Mouse (Mus musculus): Measurements from ENCODE around the gene Itpkb. TPM values are rescaled to one million over a fixed set of nuclear protein-coding genes. Genes with fewer than 3 reads are reported as not detected.

The Itpkb gene
- polyA plus RNA-seq, 1 experiment from 2014 or later, result 6.8 TPM

GRCm38 (mm10) chr1:180312286-180312685, 18.0 kb upstream of the Itpkb start:
- no peak overlapping the region for H3K27ac ChIP-seq
- ATAC-seq (replicated peaks; ENCODE audit: low FRiP score, low read depth) (no peak), DNase-seq (ENCODE audit: low spot score) (no peak)
- no peak overlapping the region for H3K9ac ChIP-seq (ENCODE audit: low read depth, low read length)
- H3K27me3 ChIP-seq (ENCODE audit: insufficient read depth, low read length), result no peaks in the 10 kb centered on the region
- H3K4me2 ChIP-seq (ENCODE audit: low read length), result no peak overlapping the region
- 63% methylated on average over 6 of the region's 6 CpGs for WGBS
- no peaks in the 10 kb centered on the region for H3K36me3 ChIP-seq (ENCODE audit: insufficient read depth, low read length)
- TF ChIP-seq CTCF (IDR thresholded peaks at IDR 0.05; ENCODE audit: low read depth), result no peak
- no peaks in the 10 kb centered on the region for H3K9me3 ChIP-seq (replicated peaks; ENCODE audit: low read length)
- no peak overlapping the region for H3K4me3 ChIP-seq (replicated peaks; ENCODE audit: low read depth, low read length)
- peaks cover 11% of the 10 kb centered on the region; the same call in 1 of the 2 replicates for H3K4me1 ChIP-seq (replicated peaks; ENCODE audit: insufficient read depth, low read length)

- no peak overlapping the region for H3K27ac ChIP-seq
- no peak overlapping the region for H3K4me2 ChIP-seq (ENCODE audit: low read length)
- TF ChIP-seq CTCF (IDR thresholded peaks at IDR 0.05; ENCODE audit: low read depth), result no peak
- no peak for ATAC-seq (replicated peaks; ENCODE audit: low FRiP score, low read depth)
- peaks cover 8% of the 10 kb centered on the region; the same call in 1 of the 2 replicates for H3K4me1 ChIP-seq (replicated peaks; ENCODE audit: insufficient read depth, low read length)
- H3K4me3 ChIP-seq (replicated peaks; ENCODE audit: low read depth, low read length), result no peak overlapping the region
- no peaks in the 10 kb centered on the region for H3K36me3 ChIP-seq (ENCODE audit: insufficient read depth, low read length)
- no peak overlapping the region for H3K9ac ChIP-seq (ENCODE audit: low read depth, low read length)
- WGBS, result 46% methylated on average over 6 of the region's 6 CpGs
- H3K9me3 ChIP-seq (replicated peaks; ENCODE audit: low read length), result no peaks in the 10 kb centered on the region
- DNase-seq (ENCODE audit: low spot score), result peak; percentile 58
- no peaks in the 10 kb centered on the region for H3K27me3 ChIP-seq (ENCODE audit: insufficient read depth, low read length)
These were observed 17.4 kb upstream of the Itpkb start for GRCm38 (mm10) chr1:180312792-180313311.

- H3K4me3 ChIP-seq (replicated peaks; ENCODE audit: low read depth, low read length), result peak overlapping the region; percentile 15; the same call in 1 of the 2 replicates
- 18% methylated on average over 20 of the region's 20 CpGs for WGBS
- no peaks in the 10 kb centered on the region for H3K27me3 ChIP-seq (ENCODE audit: insufficient read depth, low read length)
- no peak for TF ChIP-seq CTCF (IDR thresholded peaks at IDR 0.05; ENCODE audit: low read depth)
- H3K4me2 ChIP-seq (ENCODE audit: low read length), result peak overlapping the region; percentile 43
- H3K36me3 ChIP-seq (ENCODE audit: insufficient read depth, low read length), result no peaks in the 10 kb centered on the region
- peaks cover 8% of the 10 kb centered on the region; the same call in 1 of the 2 replicates for H3K4me1 ChIP-seq (replicated peaks; ENCODE audit: insufficient read depth, low read length)
- ATAC-seq (replicated peaks; ENCODE audit: low FRiP score, low read depth) (peak; percentile 57; the same call in 1 of the 2 replicates), DNase-seq (ENCODE audit: low spot score) (peak; percentile 50)
- H3K9ac ChIP-seq (ENCODE audit: low read depth, low read length), result no peak overlapping the region
- no peak overlapping the region for H3K27ac ChIP-seq
- no peaks in the 10 kb centered on the region for H3K9me3 ChIP-seq (replicated peaks; ENCODE audit: low read length)
These were observed 16.5 kb upstream of the Itpkb start for GRCm38 (mm10) chr1:180313517-180314440.

- H3K4me3 ChIP-seq (replicated peaks; ENCODE audit: low read depth, low read length), result no peak overlapping the region
- H3K36me3 ChIP-seq (ENCODE audit: insufficient read depth, low read length), result no peaks in the 10 kb centered on the region
- no peak for TF ChIP-seq CTCF (IDR thresholded peaks at IDR 0.05; ENCODE audit: low read depth)
- DNase-seq (ENCODE audit: low spot score) (no peak), ATAC-seq (replicated peaks; ENCODE audit: low FRiP score, low read depth) (no peak)
- WGBS, result 67% methylated on average over 11 of the region's 11 CpGs
- H3K9ac ChIP-seq (ENCODE audit: low read depth, low read length), result no peak overlapping the region
- no peak overlapping the region for H3K27ac ChIP-seq
- H3K4me1 ChIP-seq (replicated peaks; ENCODE audit: insufficient read depth, low read length), result peaks cover 8% of the 10 kb centered on the region; the same call in 1 of the 2 replicates
- no peaks in the 10 kb centered on the region for H3K9me3 ChIP-seq (replicated peaks; ENCODE audit: low read length)
- no peaks in the 10 kb centered on the region for H3K27me3 ChIP-seq (ENCODE audit: insufficient read depth, low read length)
- no peak overlapping the region for H3K4me2 ChIP-seq (ENCODE audit: low read length)
These were observed 15.6 kb upstream of the Itpkb start for GRCm38 (mm10) chr1:180314641-180315040.

GRCm38 (mm10) chr1:180315127-180315526, 15.2 kb upstream of the Itpkb start:
- no peak for TF ChIP-seq CTCF (IDR thresholded peaks at IDR 0.05; ENCODE audit: low read depth)
- ATAC-seq (replicated peaks; ENCODE audit: low FRiP score, low read depth), result no peak
- no peaks in the 10 kb centered on the region for H3K9me3 ChIP-seq (replicated peaks; ENCODE audit: low read length)
- no peak overlapping the region for H3K4me2 ChIP-seq (ENCODE audit: low read length)
- H3K4me1 ChIP-seq (replicated peaks; ENCODE audit: insufficient read depth, low read length), result peaks cover 8% of the 10 kb centered on the region; the same call in 1 of the 2 replicates
- H3K27me3 ChIP-seq (ENCODE audit: insufficient read depth, low read length), result no peaks in the 10 kb centered on the region
- H3K4me3 ChIP-seq (replicated peaks; ENCODE audit: low read depth, low read length), result no peak overlapping the region
- peak; percentile 36 for DNase-seq (ENCODE audit: low spot score)
- 78% methylated on average over 3 of the region's 3 CpGs for WGBS
- no peak overlapping the region for H3K27ac ChIP-seq
- H3K9ac ChIP-seq (ENCODE audit: low read depth, low read length), result no peak overlapping the region
- H3K36me3 ChIP-seq (ENCODE audit: insufficient read depth, low read length), result no peaks in the 10 kb centered on the region

GRCm38 (mm10) chr1:180317450-180317849, 12.8 kb upstream of the Itpkb start:
- ATAC-seq (replicated peaks; ENCODE audit: low FRiP score, low read depth) (no peak), DNase-seq (ENCODE audit: low spot score) (no peak)
- TF ChIP-seq CTCF (IDR thresholded peaks at IDR 0.05; ENCODE audit: low read depth), result no peak
- Histone ChIP-seq H3K36me3 (ENCODE audit: insufficient read depth, low read length) (no peaks in the 10 kb centered on the region), H3K4me1 (replicated peaks; ENCODE audit: insufficient read depth, low read length) (peaks cover 8% of the 10 kb centered on the region; the same call in 1 of the 2 replicates), H3K9ac (ENCODE audit: low read depth, low read length) (no peak overlapping the region), H3K4me2 (ENCODE audit: low read length) (no peak overlapping the region), H3K27ac (no peak overlapping the region), H3K9me3 (replicated peaks; ENCODE audit: low read length) (no peaks in the 10 kb centered on the region), H3K27me3 (ENCODE audit: insufficient read depth, low read length) (no peaks in the 10 kb centered on the region), H3K4me3 (replicated peaks; ENCODE audit: low read depth, low read length) (no peak overlapping the region)
- 85% methylated on average over 4 of the region's 4 CpGs for WGBS

Data from kidney, postnatal 0 days (tissue).